Mouse (Mus musculus) lung, embryonic 15.5 days (tissue): Measurements from ENCODE around the gene Gbp7. TPM values are rescaled to one million over a fixed set of nuclear protein-coding genes. Genes with fewer than 3 reads are reported as not detected.

Experiments used
- ATAC-seq: fragments of 200-750 bp; cut with Nextera tagmentation; 2 replicates; pipeline ENCODE4 v1.8.0; 2017; ENCODE audit warnings: moderate number of reproducible peaks, borderline replicate concordance; ENCODE audit not compliant: low FRiP score, low TSS enrichment; ENCODE audit errors: extremely low read depth
- H3K27ac ChIP-seq: fragments of 300-500 bp; sonication (generic); 2 replicates; pipeline ENCODE4 v1.5.1; 2015; ENCODE audit warnings: moderate library complexity, mild to moderate bottlenecking, inconsistent platforms
- H3K27me3 ChIP-seq: fragments of 300-500 bp; sonication (generic); 2 replicates; pipeline ENCODE4 v1.6.1; 2015; ENCODE audit warnings: inconsistent platforms
- H3K36me3 ChIP-seq: fragments of 300-500 bp; sonication (generic); 2 replicates; pipeline ENCODE4 v1.6.1; 2015; ENCODE audit warnings: inconsistent platforms
- H3K4me1 ChIP-seq: fragments of 300-500 bp; sonication (generic); 2 replicates; pipeline ENCODE4 v1.6.1; 2015; ENCODE audit warnings: inconsistent platforms
- H3K4me2 ChIP-seq: fragments of 300-500 bp; sonication (generic); 2 replicates; pipeline ENCODE4 v1.6.1; 2015; ENCODE audit warnings: inconsistent platforms, mild to moderate bottlenecking, moderate library complexity
- H3K4me3 ChIP-seq: fragments of 300-500 bp; sonication (generic); 2 replicates; pipeline ENCODE4 v1.5.1; 2015; ENCODE audit warnings: mild to moderate bottlenecking, inconsistent platforms
- H3K9ac ChIP-seq: fragments of 300-500 bp; sonication (generic); 2 replicates; pipeline ENCODE4 v1.6.1; 2015; ENCODE audit warnings: inconsistent platforms
- H3K9me3 ChIP-seq: fragments of 300-500 bp; sonication (generic); 2 replicates; pipeline ENCODE4 v1.6.1; 2016; ENCODE audit warnings: inconsistent platforms
- WGBS: fragments of 180-500 bp; shearing (Covaris S2); methylation state at CpG from one replicate; pipeline ENCODE4 v1.1.7; 2015; 5-methylcytosine and 5-hydroxymethylcytosine counted together
- polyA plus RNA-seq: library from polyadenylated mRNA; unstranded; fragments of >200 nt; fragmentation: Nextera tagmentation; extraction: Ambion mirVana; gene quantifications from 2 replicates; pipeline ENCODE4 v1.2.1, GENCODE M21; 2015

Gene Gbp7
- polyA plus RNA-seq = 5.1 and 6.8 TPM in 2 replicates

GRCm38 (mm10) chr3:142530087-142530953 lies at the start of gene Gbp7:
Gene Gbp7 (plus strand): TSS chr3:142530342.
- peak; percentile 76 for ATAC-seq
- 1% methylated on average over 30 of the region's 30 CpGs for WGBS

GRCm38 (mm10) chr3:142490465-142490864 lies 39.7 kb upstream of the Gbp7 start:
- 56% methylated on average over 1 of the region's 1 CpGs for WGBS

More at GRCm38 (mm10) chr3:142530087-142530953, at the start of gene Gbp7:
- no peaks in the 10 kb centered on the region for H3K9me3 ChIP-seq
- H3K4me1 ChIP-seq = 0 out of 2 replicates have a peak, but pooled peaks cover 3% of the 10 kb centered on the region
- no peaks in the 10 kb centered on the region for H3K27me3 ChIP-seq
- H3K27ac ChIP-seq = no peak within 1 kb of the TSS
- no peaks in the 10 kb centered on the region for H3K36me3 ChIP-seq
- peak within 1 kb of the TSS; percentile 53 for H3K4me3 ChIP-seq
- H3K4me2 ChIP-seq = peak within 1 kb of the TSS; percentile 90
- peak within 1 kb of the TSS; percentile 40 for H3K9ac ChIP-seq

GRCm38 (mm10) chr3:142493536-142494061 lies 36.5 kb upstream of the Gbp7 start, which contains the start of gene Gbp5:
Gene Gbp5 (plus strand): TSS chr3:142493978.
- peaks cover 17% of the 10 kb centered on the region; the same call in 1 of the 2 replicates for H3K4me1 ChIP-seq
- 29% methylated on average over 6 of the region's 6 CpGs for WGBS
- H3K9ac ChIP-seq = no peak within 1 kb of the TSS
- no peak within 1 kb of the TSS for H3K4me3 ChIP-seq
- peaks cover 40% of the 10 kb centered on the region for H3K27me3 ChIP-seq
- H3K36me3 ChIP-seq = no peaks in the 10 kb centered on the region
- no peaks in the 10 kb centered on the region for H3K9me3 ChIP-seq
- H3K4me2 ChIP-seq = no peak within 1 kb of the TSS
- peak; percentile 76 for ATAC-seq
- H3K27ac ChIP-seq = no peak within 1 kb of the TSS; the same call in 1 of the 2 replicates

More at GRCm38 (mm10) chr3:142490465-142490864, 39.7 kb upstream of the Gbp7 start:
- peaks cover 26% of the 10 kb centered on the region for H3K27me3 ChIP-seq
- H3K27ac ChIP-seq = no peak overlapping the region
- H3K4me3 ChIP-seq = no peak overlapping the region
- H3K4me2 ChIP-seq = no peak overlapping the region
- no peaks in the 10 kb centered on the region for H3K9me3 ChIP-seq
- H3K36me3 ChIP-seq = no peaks in the 10 kb centered on the region
- peak; percentile 62; the same call in 1 of the 2 replicates for ATAC-seq
- 0 out of 2 replicates have a peak, but pooled peaks cover 10% of the 10 kb centered on the region for H3K4me1 ChIP-seq
- H3K9ac ChIP-seq = no peak overlapping the region

GRCm38 (mm10) chr3:142495146-142495655 lies 34.9 kb upstream of the Gbp7 start:
- Histone ChIP-seq H3K36me3 (no peaks in the 10 kb centered on the region), H3K9ac (no peak overlapping the region), H3K27me3 (peaks cover 40% of the 10 kb centered on the region), H3K27ac (no peak overlapping the region), H3K4me3 (no peak overlapping the region), H3K4me1 (peaks cover 17% of the 10 kb centered on the region; the same call in 1 of the 2 replicates), H3K9me3 (no peaks in the 10 kb centered on the region), H3K4me2 (no peak overlapping the region)
- ATAC-seq = no peak
- WGBS = 93% methylated on average over 5 of the region's 5 CpGs

- Histone ChIP-seq H3K9me3 (no peaks in the 10 kb centered on the region), H3K4me3 (peak overlapping the region; percentile 13), H3K27ac (no peak overlapping the region), H3K4me2 (peak overlapping the region; percentile 46), H3K4me1 (peaks cover 17% of the 10 kb centered on the region; the same call in 1 of the 2 replicates), H3K36me3 (no peaks in the 10 kb centered on the region), H3K27me3 (peaks cover 32% of the 10 kb centered on the region), H3K9ac (0 out of 2 replicates have a peak overlapping the region, but pooled peaks have one; percentile 8)
- ATAC-seq = no peak
- 38% methylated on average over 14 of the region's 14 CpGs for WGBS
Observed at GRCm38 (mm10) chr3:142496113-142497101, 33.7 kb upstream of the Gbp7 start.

GRCm38 (mm10) chr3:142497123-142497841 lies 32.9 kb upstream of the Gbp7 start:
- no peak overlapping the region for H3K27ac ChIP-seq
- no peaks in the 10 kb centered on the region for H3K9me3 ChIP-seq
- H3K36me3 ChIP-seq = no peaks in the 10 kb centered on the region
- peaks cover 17% of the 10 kb centered on the region; the same call in 1 of the 2 replicates for H3K4me1 ChIP-seq
- peak overlapping the region; percentile 13 for H3K4me3 ChIP-seq
- peak overlapping the region; percentile 46 for H3K4me2 ChIP-seq
- 0 out of 2 replicates have a peak overlapping the region, but pooled peaks have one; percentile 8 for H3K9ac ChIP-seq
- no peak for ATAC-seq
- H3K27me3 ChIP-seq = peaks cover 23% of the 10 kb centered on the region
- 32% methylated on average over 15 of the region's 15 CpGs for WGBS

GRCm38 (mm10) chr3:142498941-142499340 lies 31.2 kb upstream of the Gbp7 start:
- 84% methylated on average over 5 of the region's 5 CpGs for WGBS
- H3K27me3 ChIP-seq = peaks cover 21% of the 10 kb centered on the region; the same call in 1 of the 2 replicates
- no peak overlapping the region for H3K4me3 ChIP-seq
- no peak overlapping the region for H3K9ac ChIP-seq
- no peaks in the 10 kb centered on the region for H3K9me3 ChIP-seq
- H3K36me3 ChIP-seq = no peaks in the 10 kb centered on the region
- no peak for ATAC-seq
- H3K4me2 ChIP-seq = no peak overlapping the region
- H3K27ac ChIP-seq = no peak overlapping the region
- H3K4me1 ChIP-seq = peaks cover 12% of the 10 kb centered on the region; the same call in 1 of the 2 replicates

GRCm38 (mm10) chr3:142528116-142528515 lies 2.0 kb upstream of the Gbp7 start:
- no peaks in the 10 kb centered on the region for H3K9me3 ChIP-seq
- H3K4me2 ChIP-seq = no peak overlapping the region
- H3K27ac ChIP-seq = no peak overlapping the region
- no peaks in the 10 kb centered on the region for H3K36me3 ChIP-seq
- no peaks in the 10 kb centered on the region for H3K27me3 ChIP-seq
- 0 out of 2 replicates have a peak, but pooled peaks cover 3% of the 10 kb centered on the region for H3K4me1 ChIP-seq
- WGBS = 78% methylated on average over 3 of the region's 3 CpGs
- H3K9ac ChIP-seq = no peak overlapping the region
- no peak overlapping the region for H3K4me3 ChIP-seq
- no peak for ATAC-seq

- no peak for ATAC-seq
- 44% methylated on average over 2 of the region's 2 CpGs for WGBS
- Histone ChIP-seq H3K27me3 (no peaks in the 10 kb centered on the region), H3K9me3 (no peaks in the 10 kb centered on the region), H3K9ac (no peak overlapping the region), H3K4me2 (peak overlapping the region; percentile 90), H3K27ac (no peak overlapping the region), H3K36me3 (no peaks in the 10 kb centered on the region), H3K4me3 (peak overlapping the region; percentile 53), H3K4me1 (0 out of 2 replicates have a peak, but pooled peaks cover 3% of the 10 kb centered on the region)
Observed at GRCm38 (mm10) chr3:142529597-142529996, 545 bp upstream of the Gbp7 start.

GRCm38 (mm10) chr3:142531595-142531994 lies 1.5 kb downstream of the Gbp7 start:
- no peak overlapping the region for H3K4me3 ChIP-seq
- H3K4me2 ChIP-seq = no peak overlapping the region
- 78% methylated on average over 3 of the region's 3 CpGs for WGBS
- H3K4me1 ChIP-seq = 0 out of 2 replicates have a peak, but pooled peaks cover 3% of the 10 kb centered on the region
- H3K27ac ChIP-seq = no peak overlapping the region
- ATAC-seq = no peak
- no peak overlapping the region for H3K9ac ChIP-seq
- no peaks in the 10 kb centered on the region for H3K27me3 ChIP-seq
- no peaks in the 10 kb centered on the region for H3K36me3 ChIP-seq
- H3K9me3 ChIP-seq = no peaks in the 10 kb centered on the region
